Mouse (Mus musculus) hindbrain, embryonic 12.5 days (tissue): ENCODE measurements at regions not wholly inside any gene's neighbourhood (a gene's known extent, or its start where the extent isn't known, plus 50 kb on each side); places are given as distances from the start of the nearest gene placed in this dataset.

ENCODE experiments used
- ATAC-seq: fragments of 200-750 bp; cut with Nextera tagmentation; 2 replicates; pipeline ENCODE4 v1.8.0; 2017; ENCODE audit warnings: moderate TSS enrichment; ENCODE audit not compliant: low FRiP score
- H3K27ac ChIP-seq: fragments of 300-500 bp; sonication (generic); 2 replicates; pipeline ENCODE4 v1.5.1; 2016; ENCODE audit warnings: mild to moderate bottlenecking
- H3K27me3 ChIP-seq: fragments of 300-500 bp; sonication (generic); 2 replicates; pipeline ENCODE4 v1.6.1; 2016; ENCODE audit warnings: mild to moderate bottlenecking
- H3K36me3 ChIP-seq: fragments of 300-500 bp; sonication (generic); 2 replicates; pipeline ENCODE4 v1.6.1; 2016; ENCODE audit warnings: mild to moderate bottlenecking
- H3K4me1 ChIP-seq: fragments of 300-500 bp; sonication (generic); 2 replicates; pipeline ENCODE4 v1.6.1; 2016
- H3K4me2 ChIP-seq: fragments of 300-500 bp; sonication (generic); replicated peaks from 2 replicates; pipeline ENCODE4 v1.6.1; 2016; ENCODE audit warnings: mild to moderate bottlenecking
- H3K4me3 ChIP-seq: fragments of 300-500 bp; sonication (generic); 2 replicates; pipeline ENCODE4 v1.5.1; 2016; ENCODE audit warnings: mild to moderate bottlenecking
- H3K9ac ChIP-seq: fragments of 300-500 bp; sonication (generic); 2 replicates; pipeline ENCODE4 v1.6.1; 2016; ENCODE audit warnings: mild to moderate bottlenecking, moderate library complexity
- H3K9me3 ChIP-seq: fragments of 300-500 bp; sonication (generic); replicated peaks from 2 replicates; pipeline ENCODE4 v1.6.1; 2016; ENCODE audit warnings: mild to moderate bottlenecking
- WGBS: fragments of 180-500 bp; shearing (Covaris S2); methylation state at CpG from one replicate; pipeline ENCODE4 v1.1.7; 2016; 5-methylcytosine and 5-hydroxymethylcytosine counted together

DNA sequence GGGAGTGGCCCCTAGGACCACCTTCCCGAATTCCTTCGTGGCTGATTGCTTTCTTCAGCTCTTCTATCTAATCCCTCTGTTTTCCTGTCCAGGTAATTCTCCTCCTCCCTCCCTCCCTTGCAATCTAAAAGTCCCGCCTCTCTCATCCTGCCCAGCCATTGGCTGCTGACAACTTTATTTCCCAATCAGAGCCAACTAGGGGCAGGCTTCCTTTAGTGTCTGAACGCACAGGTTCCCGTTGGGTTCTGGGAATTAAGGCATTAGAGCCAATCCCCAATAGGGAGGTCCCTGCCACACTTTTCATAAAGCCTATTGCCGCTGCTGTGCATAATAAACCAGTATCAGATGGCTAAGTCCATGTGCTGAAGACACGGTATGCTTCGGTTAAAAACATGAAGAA lies 78.5 kb upstream of the Runx3 start:
- H3K36me3 ChIP-seq = no peaks in the 10 kb centered on the region
- H3K27ac ChIP-seq = no peak overlapping the region
- no peak overlapping the region for H3K9ac ChIP-seq
- 0 out of 2 replicates have a peak, but pooled peaks cover 5% of the 10 kb centered on the region for H3K4me1 ChIP-seq
- no peak for ATAC-seq
- H3K4me3 ChIP-seq = no peak overlapping the region
- H3K4me2 ChIP-seq = no peak overlapping the region
- 43% methylated on average over 8 of the region's 8 CpGs for WGBS
- no peaks in the 10 kb centered on the region for H3K9me3 ChIP-seq
- H3K27me3 ChIP-seq = peaks cover 10% of the 10 kb centered on the region

DNA sequence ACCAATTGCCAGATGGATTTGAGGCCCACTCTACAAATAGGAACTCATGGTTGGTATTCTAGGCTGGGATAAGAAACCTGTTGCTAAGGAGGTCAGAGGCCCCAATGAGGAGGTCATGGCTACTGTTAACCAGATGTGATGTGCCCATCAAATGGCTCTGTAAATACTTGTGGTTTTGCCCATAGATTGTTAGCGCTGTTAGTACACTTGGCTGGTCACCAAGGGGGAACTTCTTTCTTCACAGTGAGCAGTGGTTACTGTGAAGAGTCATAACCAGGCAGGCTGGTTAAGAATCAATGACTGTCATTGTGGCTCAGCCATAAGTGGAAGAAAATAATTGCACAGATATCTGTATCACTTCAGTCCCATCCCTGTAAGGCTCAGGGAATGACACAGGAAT lies 78.0 kb upstream of the Runx3 start:
- 97% methylated on average over 1 of the region's 1 CpGs for WGBS
- Histone ChIP-seq H3K9me3 (no peaks in the 10 kb centered on the region), H3K9ac (no peak overlapping the region), H3K4me3 (no peak overlapping the region), H3K4me2 (no peak overlapping the region), H3K27me3 (peaks cover 10% of the 10 kb centered on the region), H3K36me3 (no peaks in the 10 kb centered on the region), H3K4me1 (0 out of 2 replicates have a peak, but pooled peaks cover 5% of the 10 kb centered on the region), H3K27ac (no peak overlapping the region)
- ATAC-seq = no peak

DNA sequence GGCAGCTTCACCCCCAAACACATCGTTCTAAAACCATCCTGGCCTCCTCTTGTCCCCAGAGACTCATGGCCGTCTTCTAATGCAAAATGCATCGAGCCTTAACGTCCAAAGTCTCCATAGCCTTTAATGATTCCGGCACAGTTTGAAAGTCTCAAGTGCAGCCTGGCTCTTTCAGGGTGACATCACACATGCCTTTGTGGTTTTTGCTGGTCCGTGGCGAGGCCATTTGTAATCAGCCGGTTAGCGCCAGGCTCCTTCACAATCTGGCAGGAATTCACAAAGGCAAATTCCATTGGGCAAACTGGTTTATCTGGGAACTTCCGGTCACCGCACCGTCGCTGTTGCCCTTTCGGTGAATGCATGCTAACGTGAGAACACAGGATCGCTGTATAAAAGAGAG lies 75.4 kb upstream of the Runx3 start:
- WGBS = 66% methylated on average over 16 of the region's 16 CpGs
- Histone ChIP-seq H3K9ac (no peak overlapping the region), H3K4me3 (no peak overlapping the region), H3K27ac (no peak overlapping the region), H3K36me3 (no peaks in the 10 kb centered on the region), H3K4me1 (0 out of 2 replicates have a peak, but pooled peaks cover 5% of the 10 kb centered on the region), H3K27me3 (peaks cover 7% of the 10 kb centered on the region), H3K4me2 (no peak overlapping the region), H3K9me3 (no peaks in the 10 kb centered on the region)
- ATAC-seq = no peak

DNA sequence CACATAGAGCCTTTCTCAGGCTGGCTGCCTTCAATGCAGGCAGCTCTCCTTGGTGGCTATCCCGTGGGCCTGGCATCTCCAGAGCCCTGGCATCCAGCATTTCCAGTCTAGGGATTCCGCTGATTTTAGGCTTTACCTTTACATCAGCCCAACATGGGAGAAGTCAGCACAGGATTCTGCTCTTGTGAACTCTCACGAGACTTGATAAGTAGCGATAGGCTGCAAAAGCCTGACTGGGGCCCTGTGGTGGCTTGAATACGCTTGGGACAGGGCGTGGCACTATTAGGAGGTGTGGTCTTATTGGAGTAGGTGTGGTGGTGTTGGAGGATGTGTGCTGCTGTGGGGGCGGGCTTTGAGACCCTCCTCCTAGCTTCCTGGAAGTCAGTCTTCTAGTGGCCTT lies 73.8 kb upstream of the Runx3 start:
- Histone ChIP-seq H3K27ac (no peak overlapping the region), H3K9ac (no peak overlapping the region), H3K4me3 (no peak overlapping the region), H3K36me3 (no peaks in the 10 kb centered on the region), H3K4me2 (no peak overlapping the region), H3K27me3 (peaks cover 2% of the 10 kb centered on the region; the same call in 1 of the 2 replicates), H3K4me1 (0 out of 2 replicates have a peak, but pooled peaks cover 5% of the 10 kb centered on the region), H3K9me3 (no peaks in the 10 kb centered on the region)
- 87% methylated on average over 7 of the region's 7 CpGs for WGBS
- no peak for ATAC-seq

DNA sequence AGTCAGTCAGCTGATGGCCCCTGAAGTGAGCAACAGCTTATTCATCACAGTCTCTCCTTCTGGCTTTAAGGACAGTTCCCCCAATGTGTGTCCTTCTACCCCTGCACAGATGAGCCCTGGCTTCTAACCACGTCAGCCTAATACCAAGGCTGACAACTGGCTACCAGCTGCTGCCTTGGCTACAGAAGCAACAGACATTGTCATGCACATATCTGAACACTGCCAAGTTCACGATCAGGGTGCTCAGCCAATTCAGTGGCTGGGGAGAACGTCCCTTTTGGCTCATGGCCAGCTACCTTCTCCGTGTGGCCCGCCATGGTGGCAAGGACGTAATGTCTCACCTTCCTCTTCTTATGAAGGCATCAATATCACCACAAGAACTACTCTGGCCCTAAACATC lies 73.2 kb upstream of the Runx3 start:
- no peak overlapping the region for H3K4me3 ChIP-seq
- H3K27me3 ChIP-seq = peaks cover 2% of the 10 kb centered on the region; the same call in 1 of the 2 replicates
- no peaks in the 10 kb centered on the region for H3K9me3 ChIP-seq
- no peak for ATAC-seq
- H3K27ac ChIP-seq = no peak overlapping the region
- 76% methylated on average over 6 of the region's 6 CpGs for WGBS
- H3K36me3 ChIP-seq = no peaks in the 10 kb centered on the region
- H3K4me2 ChIP-seq = no peak overlapping the region
- no peak overlapping the region for H3K9ac ChIP-seq
- 0 out of 2 replicates have a peak, but pooled peaks cover 5% of the 10 kb centered on the region for H3K4me1 ChIP-seq

DNA sequence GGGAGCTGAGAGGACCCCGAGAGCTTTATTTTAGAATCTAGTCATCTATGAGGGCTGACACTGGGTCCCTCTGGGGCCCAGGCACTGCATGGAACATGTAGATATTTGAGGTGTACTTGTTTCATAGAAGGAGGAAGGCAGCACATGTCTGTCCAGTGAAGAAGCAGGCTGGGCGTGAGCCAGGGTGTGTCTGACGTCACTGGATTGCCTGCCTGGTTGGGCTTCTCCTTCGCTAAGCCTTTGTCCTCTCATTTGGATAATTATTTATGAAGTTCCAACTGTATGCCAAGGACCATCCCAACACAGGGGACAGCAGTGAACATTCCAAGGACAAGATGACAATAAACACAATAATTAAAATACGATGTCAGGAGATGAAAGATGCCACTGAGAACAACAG lies 72.7 kb upstream of the Runx3 start:
- no peaks in the 10 kb centered on the region for H3K9me3 ChIP-seq
- WGBS = 85% methylated on average over 5 of the region's 5 CpGs
- ATAC-seq = no peak

DNA sequence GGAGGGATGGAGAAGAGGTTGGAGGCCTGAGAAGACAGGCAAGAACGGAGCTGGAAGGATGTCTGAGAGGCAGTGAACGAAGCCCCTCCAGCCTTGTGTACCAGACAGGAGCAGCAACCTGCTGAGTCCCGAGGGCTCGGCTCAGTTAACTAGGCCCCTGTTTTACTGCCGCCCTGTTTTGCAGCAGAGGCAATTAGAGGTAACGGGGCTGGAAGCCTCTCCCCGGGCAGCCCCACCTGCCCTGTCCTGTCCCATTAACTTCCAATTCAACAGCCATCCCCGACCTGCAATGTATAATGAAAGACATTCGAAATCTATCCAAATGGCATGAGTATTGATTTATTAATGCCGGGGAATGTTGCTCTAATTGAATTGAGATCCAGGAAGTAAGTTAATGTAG lies 70.5 kb upstream of the Runx3 start:
- Histone ChIP-seq H3K27ac (no peak overlapping the region), H3K9me3 (peaks cover 7% of the 10 kb centered on the region; the same call in 1 of the 2 replicates), H3K36me3 (no peaks in the 10 kb centered on the region), H3K4me2 (no peak overlapping the region), H3K27me3 (no peaks in the 10 kb centered on the region; the same call in 1 of the 2 replicates), H3K9ac (no peak overlapping the region), H3K4me3 (no peak overlapping the region), H3K4me1 (0 out of 2 replicates have a peak, but pooled peaks cover 2% of the 10 kb centered on the region)
- 57% methylated on average over 10 of the region's 10 CpGs for WGBS
- no peak for ATAC-seq

More for the DNA sequence above, 72.7 kb upstream of the Runx3 start:
- Histone ChIP-seq H3K4me3 (no peak overlapping the region), H3K4me1 (0 out of 2 replicates have a peak, but pooled peaks cover 5% of the 10 kb centered on the region), H3K4me2 (no peak overlapping the region), H3K27ac (no peak overlapping the region), H3K27me3 (peaks cover 2% of the 10 kb centered on the region; the same call in 1 of the 2 replicates), H3K9ac (no peak overlapping the region), H3K36me3 (no peaks in the 10 kb centered on the region)

DNA sequence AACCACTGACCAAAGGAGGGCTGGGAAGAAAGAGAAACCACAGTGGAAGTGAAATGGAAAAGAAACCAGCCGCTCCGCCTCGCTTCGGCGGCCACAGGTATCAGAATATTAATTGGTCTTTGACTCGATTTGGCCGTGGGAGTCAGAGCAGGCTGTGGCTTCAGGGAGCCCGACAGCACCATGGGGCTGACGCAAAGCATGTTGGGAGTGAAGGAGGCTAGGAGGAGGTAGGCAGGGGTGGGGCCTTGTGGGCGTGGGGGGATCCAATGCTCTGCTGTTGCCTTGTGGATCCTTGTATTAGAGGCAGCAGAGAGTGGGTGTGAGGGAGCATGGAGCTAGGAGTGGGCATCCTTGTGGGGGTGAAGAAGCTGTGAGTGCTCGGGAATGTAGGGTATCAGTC lies 69.0 kb upstream of the Runx3 start:
- Histone ChIP-seq H3K27ac (no peak overlapping the region), H3K9me3 (peaks cover 7% of the 10 kb centered on the region; the same call in 1 of the 2 replicates), H3K9ac (no peak overlapping the region), H3K4me1 (no peaks in the 10 kb centered on the region), H3K4me3 (no peak overlapping the region), H3K36me3 (no peaks in the 10 kb centered on the region), H3K4me2 (no peak overlapping the region), H3K27me3 (no peaks in the 10 kb centered on the region; the same call in 1 of the 2 replicates)
- 75% methylated on average over 11 of the region's 11 CpGs for WGBS
- ATAC-seq = no peak

DNA sequence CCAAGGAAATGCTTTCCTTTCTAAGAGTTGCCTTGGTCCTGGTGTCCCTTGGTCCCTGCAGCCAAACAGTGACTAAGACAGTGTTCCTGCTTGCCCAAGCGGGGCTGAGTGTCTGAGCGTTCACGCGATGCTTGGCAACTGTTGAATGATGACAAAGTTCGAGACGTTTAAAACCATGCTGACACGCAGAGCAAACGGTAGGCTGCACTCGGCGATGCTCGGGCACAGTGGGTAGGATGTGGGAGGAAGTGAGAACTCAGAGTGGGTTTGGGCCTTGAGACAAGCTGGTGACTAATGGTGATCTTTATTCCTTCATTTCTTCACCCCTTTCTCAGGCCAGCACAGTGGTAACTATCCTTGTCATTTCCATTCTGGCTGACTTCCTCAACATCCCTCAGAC lies 66.9 kb upstream of the Runx3 start:
- H3K36me3 ChIP-seq = no peaks in the 10 kb centered on the region
- H3K27ac ChIP-seq = no peak overlapping the region
- WGBS = 93% methylated on average over 11 of the region's 11 CpGs

DNA sequence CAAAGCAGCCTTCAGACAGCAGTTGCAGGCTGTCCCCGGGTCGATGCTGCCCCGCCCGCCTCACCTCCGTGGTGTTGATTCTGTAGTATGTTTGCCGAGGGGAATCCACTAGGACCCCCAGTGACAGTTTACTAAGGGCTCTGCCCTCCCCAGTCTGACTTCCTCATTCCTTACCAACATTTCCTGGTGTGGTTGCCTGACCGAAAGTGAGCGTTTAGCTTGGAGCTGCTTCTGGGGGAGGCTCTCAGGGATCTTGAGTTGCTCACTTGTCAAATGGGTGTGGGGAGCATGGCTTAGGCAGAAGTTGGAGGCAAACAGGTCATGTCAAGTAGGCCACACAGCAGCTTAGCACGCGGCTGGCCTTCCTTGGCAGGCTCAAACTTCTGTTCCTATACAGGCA lies 66.1 kb upstream of the Runx3 start:
- no peak overlapping the region for H3K27ac ChIP-seq
- 76% methylated on average over 10 of the region's 10 CpGs for WGBS

More for the DNA sequence above, 66.9 kb upstream of the Runx3 start:
- Histone ChIP-seq H3K4me1 (no peaks in the 10 kb centered on the region), H3K27me3 (no peaks in the 10 kb centered on the region; the same call in 1 of the 2 replicates), H3K4me3 (no peak overlapping the region), H3K9me3 (peaks cover 7% of the 10 kb centered on the region; the same call in 1 of the 2 replicates), H3K9ac (no peak overlapping the region), H3K4me2 (no peak overlapping the region)
- ATAC-seq = no peak

DNA sequence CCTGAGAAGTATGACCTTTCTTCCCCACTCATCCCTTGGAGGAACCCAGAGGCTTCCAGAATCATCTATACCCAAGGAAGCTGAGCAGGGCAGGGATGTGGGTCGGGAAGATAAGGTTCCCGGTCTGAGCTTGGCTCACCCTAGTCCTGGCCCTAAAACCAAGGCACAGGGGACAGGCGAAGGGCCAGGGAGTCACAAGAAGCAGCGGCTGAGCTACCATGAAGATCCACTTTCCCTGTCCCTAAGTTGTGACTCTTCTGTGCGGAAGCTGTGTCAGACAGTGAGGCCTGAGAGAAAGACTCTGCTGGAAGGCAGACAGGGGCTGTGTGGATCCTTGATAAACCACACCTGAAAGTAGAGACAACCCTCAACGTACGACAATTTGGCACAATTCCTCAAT lies 64.1 kb upstream of the Runx3 start:
- Histone ChIP-seq H3K4me2 (no peak overlapping the region), H3K27me3 (no peaks in the 10 kb centered on the region), H3K27ac (no peak overlapping the region), H3K4me1 (no peaks in the 10 kb centered on the region), H3K9me3 (peaks cover 7% of the 10 kb centered on the region; the same call in 1 of the 2 replicates), H3K9ac (no peak overlapping the region), H3K4me3 (no peak overlapping the region), H3K36me3 (no peaks in the 10 kb centered on the region)
- WGBS = 94% methylated on average over 7 of the region's 7 CpGs
- no peak for ATAC-seq

More for the DNA sequence above, 66.1 kb upstream of the Runx3 start:
- H3K9ac ChIP-seq = no peak overlapping the region
- no peak overlapping the region for H3K4me3 ChIP-seq
- ATAC-seq = no peak
- H3K27me3 ChIP-seq = no peaks in the 10 kb centered on the region; the same call in 1 of the 2 replicates
- H3K4me2 ChIP-seq = no peak overlapping the region
- no peaks in the 10 kb centered on the region for H3K36me3 ChIP-seq
- H3K9me3 ChIP-seq = peaks cover 7% of the 10 kb centered on the region; the same call in 1 of the 2 replicates
- H3K4me1 ChIP-seq = no peaks in the 10 kb centered on the region

DNA sequence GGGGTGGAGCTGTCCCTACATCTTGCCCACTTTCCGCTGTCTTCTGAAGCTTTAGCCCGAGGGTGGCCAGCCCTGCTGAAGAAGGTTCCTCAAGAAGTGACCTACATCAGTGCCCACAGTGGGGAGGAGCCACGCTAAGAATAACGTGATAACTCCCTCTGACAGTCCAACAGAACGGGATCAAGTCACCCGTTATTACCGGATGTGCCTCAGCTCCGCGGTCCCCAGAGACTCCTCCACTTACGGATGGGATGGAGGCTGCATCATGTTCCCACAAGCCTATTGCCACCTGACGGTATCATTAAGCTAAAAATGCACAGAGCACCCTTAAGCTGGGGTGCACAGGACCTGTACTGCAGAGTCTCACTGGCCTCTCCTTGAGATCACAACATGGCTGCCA lies 63.2 kb upstream of the Runx3 start:
- Histone ChIP-seq H3K36me3 (no peaks in the 10 kb centered on the region), H3K4me2 (no peak overlapping the region), H3K4me1 (no peaks in the 10 kb centered on the region), H3K4me3 (no peak overlapping the region), H3K27me3 (no peaks in the 10 kb centered on the region), H3K27ac (no peak overlapping the region), H3K9ac (no peak overlapping the region), H3K9me3 (peaks cover 7% of the 10 kb centered on the region; the same call in 1 of the 2 replicates)
- ATAC-seq = no peak
- WGBS = 88% methylated on average over 11 of the region's 11 CpGs

DNA sequence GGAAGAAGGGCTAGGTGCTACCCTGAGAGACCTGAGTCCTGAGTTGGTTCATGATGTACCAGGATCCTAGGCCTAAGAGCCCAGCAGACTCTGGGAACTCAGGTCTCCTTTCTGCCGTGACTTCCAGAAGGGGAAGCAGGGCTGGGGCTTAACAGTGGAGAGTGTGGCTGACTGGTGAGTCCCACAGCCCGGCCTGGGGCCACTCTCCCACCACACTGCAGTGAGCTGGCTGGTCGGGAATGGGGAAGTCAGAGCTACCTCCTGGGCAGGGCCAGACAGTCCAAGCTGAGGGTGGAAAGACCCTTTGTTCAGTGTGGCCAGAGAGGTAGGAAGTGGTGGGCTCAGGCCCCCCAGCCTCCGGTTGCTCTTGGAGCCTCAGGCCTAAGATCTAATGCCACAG lies 61.6 kb upstream of the Runx3 start:
- no peaks in the 10 kb centered on the region for H3K4me1 ChIP-seq
- H3K9ac ChIP-seq = no peak overlapping the region
- ATAC-seq = no peak
- 0 out of 2 replicates have a peak, but pooled peaks cover 1% of the 10 kb centered on the region for H3K9me3 ChIP-seq
- H3K36me3 ChIP-seq = no peaks in the 10 kb centered on the region
- no peaks in the 10 kb centered on the region for H3K27me3 ChIP-seq
- no peak overlapping the region for H3K4me2 ChIP-seq
- whole genome bisulfite sequencing = 78% methylated on average over 4 of the region's 4 CpGs
- H3K4me3 ChIP-seq = no peak overlapping the region
- H3K27ac ChIP-seq = no peak overlapping the region
